Mouse (Mus musculus): ENCODE measurements at regions not wholly inside any gene's neighbourhood (a gene's known extent, or its start where the extent isn't known, plus 50 kb on each side); places are given as distances from the start of the nearest gene placed in this dataset.

DNA sequence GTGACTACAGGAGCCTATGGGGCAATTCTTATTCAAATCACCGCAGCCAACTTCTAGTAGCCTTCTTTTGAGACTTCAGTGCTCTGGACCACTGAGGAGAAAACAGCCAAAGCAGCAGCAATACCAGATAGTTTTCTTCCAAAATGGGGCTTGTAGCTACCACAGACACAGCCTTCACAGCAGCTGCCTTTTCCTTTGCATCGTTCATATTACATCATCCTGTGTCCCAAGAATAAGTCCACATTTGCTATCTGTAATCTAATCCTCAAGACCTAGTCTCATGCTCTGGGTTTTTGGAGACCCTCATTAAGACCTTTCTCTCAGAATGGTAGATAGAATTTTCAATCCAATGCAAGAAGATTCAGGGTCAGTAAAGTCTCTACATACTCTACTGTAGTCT, 258.2 kb upstream of the Rbms1 start:
- no peak for DNase-seq (ENCODE audit: low spot score)

DNA sequence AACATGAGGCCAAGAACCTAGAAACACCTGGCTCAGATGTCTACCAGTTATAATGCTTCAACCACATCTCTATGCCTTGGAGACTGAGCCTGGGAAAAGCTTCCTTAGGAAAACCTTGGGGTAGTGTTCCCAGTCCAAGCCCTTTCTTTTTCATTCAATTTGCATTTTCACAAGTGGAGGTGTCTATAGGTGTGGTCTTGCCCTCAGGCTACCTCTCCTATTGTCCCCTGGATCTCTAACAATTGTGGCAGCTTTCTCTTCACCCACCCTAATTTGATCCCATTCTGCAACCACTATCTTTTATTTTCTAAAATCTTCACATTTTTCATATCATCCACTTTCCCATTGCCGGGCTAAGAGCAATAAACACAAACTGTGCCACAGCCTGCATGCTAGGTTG, 251.0 kb upstream of the Rbms1 start:
- DNase-seq (ENCODE audit: low spot score) = no peak

DNA sequence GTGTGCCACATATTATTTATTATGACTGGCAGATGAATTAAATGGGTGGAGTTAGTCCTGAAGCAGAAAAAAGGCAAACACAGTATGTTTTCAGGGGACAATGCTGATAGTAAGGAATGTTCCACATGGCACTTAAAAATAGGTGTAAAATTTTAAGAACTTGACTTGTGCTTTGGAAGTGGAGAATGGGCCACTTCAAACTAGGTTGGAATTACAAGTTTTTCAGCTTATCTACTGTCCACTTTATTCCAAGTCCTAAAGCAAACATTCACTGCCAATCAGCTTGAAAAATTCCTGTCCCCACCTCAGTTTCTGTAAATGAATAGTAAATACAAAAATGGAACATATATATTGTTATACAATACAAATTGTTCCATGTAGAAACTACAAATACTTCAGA, 238.4 kb upstream of the Rbms1 start:
- DNase-seq (ENCODE audit: low spot score) = no peak

DNA sequence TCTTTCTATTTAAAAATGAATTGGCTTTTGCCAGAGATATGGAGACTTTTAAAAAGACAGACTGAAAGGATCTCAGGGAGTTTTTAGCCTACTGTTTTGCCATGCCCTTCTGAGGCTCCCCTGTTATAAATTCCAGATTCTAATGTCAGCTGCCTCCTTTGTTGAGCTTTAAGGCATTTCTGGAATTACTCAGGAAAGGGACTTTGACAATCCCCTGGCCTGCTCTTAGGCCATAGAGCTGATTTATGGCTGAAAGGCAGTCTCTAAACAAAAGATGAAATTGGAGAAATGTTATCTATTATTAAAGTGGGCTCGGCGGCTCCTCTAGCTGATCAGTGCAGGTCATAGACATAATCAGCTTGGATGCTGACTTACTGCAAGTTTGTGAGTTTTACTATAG, 231.0 kb upstream of the Rbms1 start:
- DNase-seq (ENCODE audit: low spot score) = no peak

DNA sequence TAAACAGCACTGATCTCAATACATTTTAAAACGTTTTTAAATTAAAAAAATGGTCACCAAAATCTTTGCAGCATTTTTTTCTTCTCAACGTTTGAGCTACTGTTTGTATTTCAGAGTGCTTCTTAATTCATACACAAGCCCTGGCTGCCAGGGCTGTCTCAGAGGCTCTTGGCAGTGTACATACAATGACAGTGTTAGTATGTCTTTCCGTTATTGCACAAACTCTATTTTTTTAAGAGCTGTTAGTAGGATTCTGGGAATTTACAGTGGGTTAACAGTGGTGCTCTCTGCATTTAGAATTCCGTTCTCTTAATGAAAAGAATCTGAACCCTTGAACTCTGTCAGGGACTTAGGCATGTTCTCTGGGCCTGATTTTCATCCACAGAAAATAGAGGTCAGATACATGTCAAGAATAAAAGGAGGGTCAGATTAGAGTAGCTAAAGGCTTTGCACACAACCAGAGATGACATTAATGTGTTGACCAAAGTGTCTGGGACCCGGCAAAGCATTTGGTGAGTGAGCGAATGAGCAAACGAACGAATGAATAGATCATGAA, 219.5 kb upstream of the Rbms1 start:
- no peak for DNase-seq (ENCODE audit: low spot score)

DNA sequence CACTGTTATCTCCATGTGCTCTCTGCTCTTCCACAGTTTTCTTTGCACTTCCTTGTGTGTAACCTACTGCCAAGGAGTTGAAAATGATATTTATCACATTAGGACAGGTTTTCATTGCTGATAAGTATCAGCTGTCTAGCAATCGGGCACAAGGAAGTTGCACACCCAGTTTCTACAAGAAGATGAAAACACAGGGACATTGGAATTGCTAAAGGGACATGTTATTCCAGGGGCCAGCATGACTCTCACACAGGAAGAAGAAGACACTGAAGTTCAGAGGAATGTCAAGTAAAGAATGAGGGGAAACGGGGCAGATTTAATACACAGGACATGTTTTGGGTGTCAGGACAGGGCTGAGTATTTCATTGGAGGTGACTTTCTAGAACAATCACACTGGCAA, 214.8 kb upstream of the Rbms1 start:
- DNase-seq (ENCODE audit: low spot score) = no peak

DNA sequence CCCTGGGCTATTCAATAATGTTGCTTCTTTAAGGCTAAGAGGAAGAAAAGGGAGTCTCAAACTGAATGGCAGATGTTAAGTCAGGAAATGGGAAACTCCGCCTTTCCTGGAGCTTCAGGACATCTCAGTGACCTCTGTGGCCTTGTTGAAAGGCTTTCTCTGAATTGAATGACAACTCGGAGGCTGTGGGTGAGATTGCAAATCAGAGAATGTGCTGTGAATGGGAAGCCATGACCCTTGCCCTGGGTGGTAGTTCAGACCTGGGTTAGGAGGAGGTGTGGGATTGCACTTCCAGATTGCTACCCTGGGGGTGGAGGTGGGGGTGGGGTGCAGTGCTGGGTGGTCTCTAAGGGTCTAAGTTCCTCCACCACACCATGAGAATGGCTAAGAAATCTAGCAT, 213.8 kb upstream of the Rbms1 start:
- DNase-seq (ENCODE audit: low spot score) = no peak

DNA sequence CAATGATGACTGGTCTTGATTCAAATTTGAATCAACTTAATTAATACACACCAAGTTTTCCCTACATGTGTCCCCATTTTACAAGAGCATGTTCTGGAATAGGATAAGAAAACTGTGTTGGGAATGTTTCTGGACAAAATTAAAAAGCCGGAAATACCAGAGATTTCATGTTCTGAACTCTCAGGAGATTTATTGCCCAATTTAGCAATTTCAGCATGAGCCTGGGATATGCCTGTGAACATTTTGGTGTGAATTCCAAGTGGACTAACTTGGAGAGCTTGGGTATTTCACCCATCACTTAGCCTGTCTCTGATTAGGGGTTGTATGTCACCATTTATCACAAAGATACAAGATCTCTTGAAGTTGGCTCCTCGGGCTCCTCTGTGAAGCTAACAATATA, 210.6 kb upstream of the Rbms1 start:
- no peak for DNase-seq (ENCODE audit: low spot score)

DNA sequence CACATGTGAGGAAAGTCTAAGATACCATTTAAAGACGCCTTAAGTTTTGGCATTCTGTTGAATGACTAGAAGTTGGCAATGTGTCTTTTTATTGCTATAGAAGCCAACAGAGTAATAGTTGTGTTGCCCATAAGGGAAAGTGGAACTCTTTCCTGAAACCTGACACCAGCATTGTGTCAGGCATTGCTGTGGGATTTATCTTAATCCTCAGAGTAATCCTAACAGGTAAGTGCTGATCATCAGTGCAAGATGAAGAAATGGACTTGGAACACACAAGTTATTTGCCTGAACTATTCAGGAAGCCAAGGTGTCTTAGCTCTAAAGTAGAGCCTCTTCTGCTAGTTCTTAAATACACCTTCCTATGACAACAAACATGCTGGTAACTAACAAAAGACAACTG, 198.3 kb upstream of the Rbms1 start:
- DNase-seq (ENCODE audit: low spot score) = no peak

DNA sequence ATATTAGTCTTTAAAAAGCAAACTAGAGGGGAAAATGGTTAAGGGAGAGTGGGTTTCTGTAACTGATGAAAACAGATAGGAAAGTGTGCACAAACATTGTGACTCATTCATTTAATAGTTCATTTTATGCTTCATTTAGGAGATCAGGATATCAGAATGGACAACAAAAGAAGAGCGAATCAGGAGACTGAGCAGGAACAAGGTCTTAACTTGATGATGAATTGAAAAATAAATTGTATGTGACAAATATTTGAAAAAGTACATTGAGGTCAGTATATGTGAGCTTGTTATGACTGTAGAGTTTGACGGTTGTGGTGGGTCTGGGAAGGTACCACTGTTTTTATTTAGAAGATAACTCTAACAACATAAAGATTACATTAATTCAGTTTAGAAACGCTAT, 196.8 kb upstream of the Rbms1 start:
- DNase-seq (ENCODE audit: low spot score) = no peak

DNA sequence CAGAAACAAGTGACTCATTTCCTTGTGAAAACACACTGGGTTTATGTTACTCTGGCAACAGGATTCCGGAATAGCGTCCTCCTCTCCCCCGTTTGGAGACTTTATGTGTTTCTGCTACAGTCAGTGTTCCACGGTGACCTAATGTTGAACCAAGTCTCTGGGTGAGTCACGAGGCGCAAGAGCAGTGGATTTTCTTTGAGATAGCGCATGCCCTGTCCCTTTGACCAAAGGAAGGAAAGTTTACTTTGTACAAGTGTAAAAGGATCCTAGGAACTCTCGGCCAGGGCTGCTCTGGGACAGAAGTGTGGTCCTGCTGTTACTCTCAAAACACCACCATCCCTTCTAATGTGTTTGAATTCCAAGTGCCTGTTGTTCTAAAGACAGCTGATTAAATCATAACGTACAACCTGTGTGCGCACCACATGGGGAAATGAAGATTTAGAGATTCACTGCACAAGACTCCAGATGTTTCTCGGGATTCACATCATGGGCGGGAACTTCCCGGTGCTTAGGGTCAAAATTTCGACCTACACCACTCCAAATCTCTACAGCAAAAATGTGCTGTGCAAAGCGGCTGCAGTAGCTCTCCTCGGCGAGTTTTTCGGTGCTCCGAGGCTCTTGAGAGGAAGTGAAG, 176.1 kb upstream of the Rbms1 start:
- peak; percentile 35 for DNase-seq (ENCODE audit: low spot score)

DNA sequence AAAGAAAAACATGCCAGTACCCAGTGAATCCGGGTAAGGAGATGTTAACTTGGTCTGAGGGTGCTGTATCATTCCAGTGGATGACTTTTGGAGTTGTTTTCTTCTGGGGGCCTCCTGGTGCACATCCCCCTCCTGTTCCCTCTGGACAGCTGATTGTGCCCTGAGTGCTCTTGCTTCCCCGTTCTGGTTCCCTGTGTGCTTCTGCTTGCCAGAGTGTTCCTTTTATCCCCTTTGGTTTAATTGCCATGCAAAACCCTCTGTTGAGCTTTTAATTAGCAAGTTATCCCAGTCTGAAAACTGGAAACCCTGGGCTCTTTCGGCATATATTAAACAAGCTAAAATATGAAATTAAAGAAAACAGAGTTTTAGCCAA, 175.6 kb upstream of the Rbms1 start:
- no peak for DNase-seq (ENCODE audit: low spot score)

DNA sequence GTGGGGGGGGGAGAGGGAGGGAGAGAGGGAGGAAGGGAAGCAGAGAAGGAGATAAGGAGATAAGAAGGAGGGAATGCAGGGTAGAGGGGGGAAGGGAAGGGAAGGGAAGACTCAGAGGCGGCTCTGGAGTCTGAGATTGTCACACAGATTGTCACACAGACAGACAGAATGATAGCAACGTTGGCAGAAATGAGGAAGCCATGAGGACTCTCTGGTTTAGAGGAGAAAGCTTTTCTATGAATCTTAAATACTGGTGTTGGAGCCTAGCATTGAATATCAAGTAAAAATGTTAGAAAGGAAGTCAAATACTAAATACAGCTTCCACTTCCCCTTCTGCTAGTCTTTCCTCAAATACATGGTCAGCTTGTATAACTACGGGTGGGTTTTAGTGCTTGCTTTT, 174.4 kb upstream of the Rbms1 start:
- no peak for DNase-seq (ENCODE audit: low spot score)

DNA sequence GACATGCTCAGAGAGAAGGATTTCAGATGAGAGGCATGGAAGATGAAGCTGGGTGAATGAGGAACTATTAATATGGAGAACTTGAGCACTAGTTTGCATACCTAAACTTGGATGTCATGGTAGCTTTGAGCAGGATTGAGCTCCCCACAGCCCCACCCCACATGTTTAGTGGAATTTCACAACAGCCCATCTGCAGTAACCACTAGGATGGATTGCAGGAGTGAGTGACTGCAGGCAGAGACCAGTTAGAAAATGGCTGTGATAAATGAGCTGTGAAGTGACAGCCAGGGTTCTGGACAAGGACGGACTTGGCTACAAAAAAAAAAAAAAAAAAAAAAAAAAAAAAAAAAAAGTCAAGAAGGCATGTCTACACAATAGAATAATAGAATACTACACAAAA, 173.9 kb upstream of the Rbms1 start:
- DNase-seq (ENCODE audit: low spot score) = no peak

DNA sequence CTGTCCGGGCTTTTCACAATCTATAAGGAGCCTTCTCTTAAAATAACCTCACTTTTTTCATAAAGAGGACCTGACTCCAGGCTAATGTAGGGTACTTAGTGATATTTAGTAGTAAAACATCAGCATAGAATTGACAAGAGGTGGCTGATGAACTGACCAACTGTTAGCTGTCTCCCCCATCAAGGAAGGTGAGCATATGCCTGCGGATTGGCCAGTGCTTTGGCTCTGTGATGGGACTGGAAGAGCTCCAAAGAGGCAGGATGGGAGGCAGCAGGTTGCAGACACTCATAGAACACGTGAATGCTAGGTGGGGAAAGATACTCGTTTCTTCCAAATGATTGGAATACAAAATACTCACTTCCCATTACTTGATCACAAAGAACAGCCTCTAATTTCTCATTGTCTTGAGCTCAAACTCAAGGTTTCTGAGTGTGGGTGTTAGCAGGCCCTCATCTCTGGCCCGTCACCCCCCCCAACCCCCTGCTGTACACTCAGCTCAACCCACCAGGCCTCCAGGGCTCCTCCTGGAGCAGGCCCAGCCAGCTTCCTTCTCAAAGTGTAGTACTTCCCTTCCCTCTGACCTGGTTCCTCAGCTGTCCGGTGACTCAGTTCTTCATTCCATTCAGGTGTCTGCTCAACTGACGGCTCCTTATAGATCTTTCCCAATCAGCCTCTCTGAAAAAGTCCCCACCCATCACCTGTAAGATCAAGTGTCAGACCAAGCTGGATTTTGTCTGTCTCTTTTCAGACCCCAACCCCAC, 160.2 kb upstream of the Rbms1 start:
- DNase-seq (ENCODE audit: low spot score) = no peak

DNA sequence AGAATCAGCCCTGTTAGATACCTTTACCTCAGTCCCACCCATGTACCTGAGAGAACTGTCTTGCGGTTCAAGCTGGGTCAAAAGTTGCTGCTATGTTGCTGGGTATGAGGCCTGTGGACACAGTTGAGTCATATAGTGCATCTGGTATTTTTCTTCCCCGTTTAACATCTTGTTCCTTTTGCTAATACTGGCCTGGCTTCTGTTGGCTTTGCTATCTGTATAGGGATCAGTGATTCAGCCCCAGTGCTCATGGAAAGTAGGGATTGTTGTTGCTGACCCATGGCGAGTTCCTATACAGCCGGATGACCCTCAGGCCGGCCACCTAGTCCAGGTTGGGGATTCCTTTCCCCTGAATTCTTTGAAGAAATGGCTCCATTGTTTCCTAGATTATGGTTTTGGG, 158.3 kb upstream of the Rbms1 start:
- DNase-seq (ENCODE audit: low spot score) = no peak

DNA sequence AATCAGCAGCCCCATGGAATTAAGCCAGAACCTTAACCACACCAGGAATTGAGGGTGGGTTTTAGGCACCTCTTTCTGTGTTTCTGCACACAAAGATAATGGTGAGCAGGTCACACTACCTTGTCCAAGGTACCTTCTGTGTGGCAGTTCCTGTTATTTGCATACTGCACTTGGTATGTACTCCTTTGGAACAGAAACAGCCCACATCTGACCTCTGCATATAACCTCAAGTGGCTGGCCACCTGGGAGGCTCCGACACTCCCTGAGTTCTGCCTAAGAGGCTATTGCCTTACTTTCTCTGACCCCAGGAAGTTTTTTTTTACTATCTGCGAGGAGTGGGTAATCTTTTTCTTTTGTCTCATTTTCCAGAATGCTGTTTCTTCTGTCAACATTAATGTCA, 151.6 kb upstream of the Rbms1 start:
- no peak for DNase-seq (ENCODE audit: low spot score)

DNA sequence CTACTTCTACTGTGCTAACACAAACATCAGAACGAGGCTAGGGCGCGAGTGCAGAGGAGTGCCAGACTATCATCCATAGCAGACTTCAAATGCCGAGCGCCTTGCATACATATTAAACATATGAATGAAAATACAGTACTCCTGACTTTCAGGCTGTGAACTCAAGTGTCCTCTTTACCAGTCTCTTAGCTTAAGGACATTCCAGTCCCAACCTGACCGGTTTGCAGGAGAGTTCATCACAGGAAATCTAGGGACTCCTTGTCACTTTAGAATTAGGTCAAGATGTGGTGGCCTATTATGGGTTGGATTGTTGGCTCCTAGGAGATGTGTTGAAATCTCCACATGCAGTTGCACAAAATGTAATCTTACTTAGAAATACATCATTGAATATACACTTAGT, 150.9 kb upstream of the Rbms1 start:
- no peak for DNase-seq (ENCODE audit: low spot score)

DNA sequence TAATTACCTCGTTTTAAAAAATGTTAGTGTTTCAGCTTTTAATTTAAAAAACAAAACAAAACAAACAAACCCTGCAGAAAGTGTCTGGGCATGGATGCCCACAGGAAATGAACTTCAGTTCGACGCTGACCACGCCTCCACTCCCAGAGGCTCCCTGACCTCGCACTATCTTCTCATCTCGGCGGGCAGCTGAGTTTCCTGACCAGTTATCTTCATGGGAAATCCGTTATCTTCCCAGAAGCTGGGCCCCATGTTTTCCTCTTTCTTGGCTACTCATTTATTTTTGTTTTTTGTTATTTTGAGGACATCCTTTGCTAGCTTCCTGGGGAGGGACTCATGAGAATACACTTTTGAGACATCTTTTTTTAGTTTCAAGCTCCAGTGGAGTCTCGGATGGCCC, 147.6 kb upstream of the Rbms1 start:
- no peak for DNase-seq (ENCODE audit: low spot score)

DNA sequence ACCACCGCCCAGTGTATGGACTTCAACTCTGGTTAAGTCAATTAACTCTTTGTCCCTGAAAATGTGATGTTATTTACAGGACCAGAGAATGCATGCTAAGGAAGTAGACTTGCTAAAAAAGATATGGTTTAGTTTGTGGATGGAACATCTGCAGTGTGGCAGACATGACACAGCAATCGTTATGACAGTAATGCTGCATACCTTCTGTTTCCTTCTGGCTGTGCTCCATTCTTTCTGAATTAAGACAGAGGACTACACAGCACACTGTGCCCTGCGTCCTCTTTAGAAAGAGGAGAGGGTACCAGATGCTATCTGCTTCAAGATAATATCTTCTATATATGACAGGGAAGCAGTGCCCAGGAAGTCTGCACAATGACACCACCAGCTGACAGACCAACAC, 146.6 kb upstream of the Rbms1 start:
- DNase-seq (ENCODE audit: low spot score) = no peak

DNA sequence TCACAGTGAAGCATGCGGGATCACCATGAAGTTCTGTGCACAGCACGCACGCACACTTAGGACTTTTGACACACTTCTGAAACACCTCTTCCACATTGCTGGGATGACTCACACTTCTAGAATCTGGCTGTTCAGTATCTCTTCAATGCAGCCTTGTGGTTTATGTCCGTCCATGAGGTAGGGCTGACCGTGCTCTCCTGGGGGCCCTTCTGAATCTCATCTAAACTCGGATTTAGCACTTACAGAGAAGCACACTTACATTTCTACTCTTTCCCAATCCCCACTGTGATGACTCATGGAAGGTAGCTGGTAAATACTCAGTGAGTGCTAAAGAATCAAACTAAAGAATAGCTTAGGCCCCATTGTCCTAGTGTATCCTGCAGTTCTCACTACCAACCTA, 142.2 kb upstream of the Rbms1 start:
- no peak for DNase-seq (ENCODE audit: low spot score)

DNA sequence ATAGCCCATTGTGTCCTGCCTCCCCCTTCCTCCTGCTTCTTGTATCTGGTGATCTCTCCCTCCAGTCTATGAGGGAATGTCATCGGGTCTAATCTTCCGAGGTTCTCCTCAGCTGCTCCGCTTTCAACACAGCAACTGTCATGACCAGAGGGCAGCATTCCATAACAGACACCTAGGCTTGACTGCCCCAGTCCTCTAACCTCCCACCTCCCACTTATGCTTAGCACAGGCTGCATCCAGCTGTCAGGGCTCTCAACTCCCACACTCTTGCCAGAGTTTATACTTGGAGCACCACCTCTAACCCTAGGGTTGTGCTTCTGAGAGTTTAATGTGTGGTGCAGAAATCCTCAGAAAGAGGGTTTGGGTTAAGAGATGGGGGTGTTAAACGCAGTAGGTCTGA, 137.9 kb upstream of the Rbms1 start:
- DNase-seq (ENCODE audit: low spot score) = no peak

DNA sequence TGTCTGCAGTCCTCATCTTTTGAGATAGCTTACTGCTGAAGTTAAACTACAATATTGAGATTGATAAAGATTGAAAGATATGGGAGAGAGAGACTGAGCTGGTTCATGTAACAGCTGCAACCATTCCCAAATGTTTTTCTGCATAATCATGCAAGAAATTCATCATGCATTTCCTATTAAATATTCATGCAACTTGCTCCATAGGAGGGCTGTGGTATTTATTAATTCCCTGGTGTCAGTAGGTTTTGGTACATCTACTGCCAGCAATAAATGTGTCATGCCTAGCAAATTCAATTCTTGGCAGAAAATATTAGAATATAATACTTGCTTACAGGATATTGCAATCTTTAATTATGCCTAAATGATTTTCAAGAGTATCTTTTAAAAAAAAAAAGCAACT, 125.5 kb upstream of the Rbms1 start:
- DNase-seq (ENCODE audit: low spot score) = no peak

DNA sequence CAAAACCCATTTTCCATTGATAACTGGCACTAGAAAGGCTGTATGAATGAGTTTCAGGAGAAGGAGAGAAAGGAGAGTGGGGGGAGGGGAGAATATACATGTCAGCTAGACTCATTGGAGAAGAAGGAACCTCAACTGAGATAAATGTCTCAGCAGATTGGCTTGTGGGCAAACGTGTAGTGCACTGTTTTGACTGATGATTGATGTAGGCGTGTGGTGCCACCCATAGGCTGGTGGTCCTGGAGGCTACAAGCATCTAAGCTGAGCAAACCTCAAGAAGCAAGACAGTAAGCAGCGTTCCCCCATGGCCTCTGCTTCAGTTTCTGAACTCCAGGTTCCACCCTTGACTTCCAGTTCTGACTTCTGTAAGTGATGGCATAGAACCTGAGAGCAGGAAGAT, 121.8 kb upstream of the Rbms1 start:
- DNase-seq (ENCODE audit: low spot score) = no peak
